12 mouse cellular contexts compared by ENCODE assay signal in the genomic region with DNA sequence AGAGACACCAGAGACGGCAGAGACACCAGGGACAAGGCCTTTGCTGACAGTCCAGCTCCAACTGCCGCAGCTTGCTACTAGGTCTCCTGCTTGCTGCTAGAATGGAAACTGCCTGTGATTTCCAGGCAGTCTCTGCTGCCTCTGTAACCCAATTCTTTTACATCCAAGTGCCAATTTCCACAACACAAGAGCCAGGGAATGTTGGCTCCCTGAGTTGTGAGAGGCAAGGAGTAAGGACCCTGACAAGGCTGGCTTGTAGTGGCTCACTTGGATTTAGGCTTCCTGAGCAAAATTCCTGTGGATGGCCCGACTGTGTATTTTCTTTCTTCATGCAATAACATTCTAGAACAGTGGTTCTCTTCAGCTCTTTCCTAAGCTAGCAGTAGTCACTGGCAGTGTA.
DNase-seq lines count a peak whose midpoint lies in the region; ATAC-seq lines count a peak whose summit lies in the region.
"Had no signal": no experiment of that assay in that cellular context is flagged by ENCODE, and none has a peak within 500 bp of the region (broad histone marks: within the 10 kb centered on the region; RNA-seq: fewer than 3 reads in every experiment).

No protein-coding gene starts in this region.

- H3K27me3 ChIP-seq in forebrain, embryonic 10.5 days (ENCODE audit: poor library complexity, severe bottlenecking): no peaks in the 10 kb centered on the region
- H3K27me3 ChIP-seq: heart, embryonic 13.5 days; megakaryocyte, embryonic 14.5 days had no signal

- H3K9me3 ChIP-seq in forebrain, embryonic 10.5 days: no peaks in the 10 kb centered on the region
- H3K9me3 ChIP-seq: heart, embryonic 13.5 days; megakaryocyte, embryonic 14.5 days had no signal

- H3K4me1 ChIP-seq in forebrain, embryonic 10.5 days: no peaks in the 10 kb centered on the region
- H3K4me1 ChIP-seq: heart, embryonic 13.5 days; megakaryocyte, embryonic 14.5 days had no signal

- H3K36me3 ChIP-seq in forebrain, embryonic 10.5 days (replicated peaks): no peaks in the 10 kb centered on the region
- H3K36me3 ChIP-seq: heart, embryonic 13.5 days had no signal

- 91% methylated on average over 3 of the region's 3 CpGs for WGBS in forebrain, embryonic 10.5 days

- ATAC-seq in cerebellum, adult (ENCODE audit: insufficient number of reproducible peaks, low FRiP score, low TSS enrichment): peak; percentile 49; the same call in 1 of the 2 replicates
- ATAC-seq: activated CD4-positive, CD25-positive, alpha-beta regulatory T cell, adult 4 months had no signal

- H3K27ac ChIP-seq in forebrain, embryonic 10.5 days: no peak overlapping the region
- H3K27ac ChIP-seq: heart, embryonic 13.5 days had no signal

- H3K4me3 ChIP-seq in forebrain, embryonic 10.5 days: no peak overlapping the region
- H3K4me3 ChIP-seq: heart, embryonic 13.5 days; megakaryocyte, embryonic 14.5 days had no signal

- DNase-seq in cerebellum, postnatal 36 days: no peak
- DNase-seq in left cerebral cortex, postnatal 10 days (ENCODE audit: extremely low spot score in 1 of 2, low spot score in 2 of 2): peak; percentile 20 to 27
- DNase-seq in left cerebral cortex, adult 11 months (ENCODE audit: low spot score): no peak
- peak; percentile 24 for DNase-seq in brain, adult 2 months (ENCODE audit: low read depth, low spot score)
- peak; percentile 9 for DNase-seq in heart, postnatal 25 days (ENCODE audit: low spot score)
- DNase-seq in kidney, postnatal 4 days: no peak
- DNase-seq in forebrain, embryonic 10.5 days (ENCODE audit: extremely low spot score, low spot score): no peak
- DNase-seq: kidney, postnatal 14 days had no signal

- intact Hi-C loops in left cerebral cortex, postnatal 10 days (cut with DNase I): no loop called here
- intact Hi-C loops in heart, postnatal 25 days (cut with DNase I): no loop called here

Comparison
In these comparisons a context has a peak if more than half of its experiments do, and no peak if none do; other contexts are left out.
1. DNase-seq: peak in left cerebral cortex, postnatal 10 days (2 of 2), brain, adult 2 months (single experiment) and heart, postnatal 25 days (single experiment); none in cerebellum, postnatal 36 days (0 of 2), left cerebral cortex, adult 11 months (single experiment), kidney, postnatal 4 days (0 of 2) and forebrain, embryonic 10.5 days (single experiment).